Comparison of ENCODE assay signal across 7 mouse cellular contexts in genomic region chr11:60140586-60141284, GRCm38 (mm10). TPM values are rescaled to one million over a fixed set of nuclear protein-coding genes. Genes with fewer than 3 reads are reported as not detected.
A peak's percentile ranks its signal among the peaks of the same experiment; 100 is the strongest.
DNase-seq lines count a peak whose midpoint lies in the region; ATAC-seq and TF ChIP-seq lines count a peak whose summit lies in the region.

No protein-coding gene starts in this region.

- H3K4me2 ChIP-seq in lung, postnatal 0 days (replicated peaks; ENCODE audit: low read depth, low read length) = peak overlapping the region; percentile 100

- H3K9ac ChIP-seq in lung, postnatal 0 days (replicated peaks; ENCODE audit: low read depth) = peak overlapping the region; percentile 43; the same call in 1 of the 2 replicates

- no peak for TF ChIP-seq CTCF in lung, postnatal 0 days (IDR thresholded peaks at IDR 0.05)

- TF ChIP-seq EP300 in lung, postnatal 0 days (IDR thresholded peaks at IDR 0.05) = no peak

- H3K27ac ChIP-seq in lung, postnatal 0 days (ENCODE audit: low read length) = no peak overlapping the region

- H3K4me3 ChIP-seq in lung, postnatal 0 days (ENCODE audit: low read depth, low read length) = peak overlapping the region; percentile 55

- DNase-seq in ovary, adult 18-20 months (ENCODE audit: low spot score) = peak; percentile 12
- DNase-seq in ovary, postnatal 10 days (ENCODE audit: low spot score) = no peak
- DNase-seq in cerebellum, postnatal 14 days = peak; percentile 39 to 54
- peak; percentile 40 for DNase-seq in forelimb bud, embryonic 11.5 days (ENCODE audit: low read depth, low spot score)
- DNase-seq in lung, postnatal 0 days (ENCODE audit: low spot score) = peak; percentile 23
- DNase-seq in thymus, postnatal 10 days (ENCODE audit: low spot score in 2 of 2) = no peak
- no peak for DNase-seq in urinary bladder, postnatal 36 days (ENCODE audit: low spot score in 2 of 2)

- H3K36me3 ChIP-seq in lung, postnatal 0 days (ENCODE audit: insufficient read depth, low read length) = peaks cover 8% of the 10 kb centered on the region; the same call in 1 of the 2 replicates

- 0 out of 2 replicates have a peak, but pooled peaks have one; percentile 24 for ATAC-seq in lung, postnatal 0 days

- H3K27me3 ChIP-seq in lung, postnatal 0 days (replicated peaks; ENCODE audit: insufficient read depth, low read length) = no peaks in the 10 kb centered on the region

- WGBS in lung, postnatal 0 days = 12% methylated on average over 21 of the region's 32 CpGs

- H3K9me3 ChIP-seq in lung, postnatal 0 days (ENCODE audit: low read length) = no peaks in the 10 kb centered on the region

- H3K4me1 ChIP-seq in lung, postnatal 0 days (ENCODE audit: insufficient read depth, low read depth, low read length) = peaks cover 7% of the 10 kb centered on the region; the same call in 1 of the 2 replicates

RNA-seq across cellular contexts. Expression of gene Rai1, which starts 35.9 kb away (rescaled TPM):
- 13.5 and 16.2 TPM in 2 replicates for polyA plus RNA-seq in lung, postnatal 0 days (2015; fragmentation: Nextera tagmentation; extraction: Ambion mirVana)

Comparison
In these comparisons a context has a peak if more than half of its experiments do, and no peak if none do; other contexts are left out.
1. DNase-seq: peak in ovary, adult 18-20 months (single experiment), cerebellum, postnatal 14 days (2 of 2), forelimb bud, embryonic 11.5 days (single experiment) and lung, postnatal 0 days (single experiment); none in ovary, postnatal 10 days (single experiment), thymus, postnatal 10 days (0 of 2) and urinary bladder, postnatal 36 days (0 of 2).